Mouse (Mus musculus): ENCODE measurements around the gene Papss1.

Papss1 gene

DNA sequence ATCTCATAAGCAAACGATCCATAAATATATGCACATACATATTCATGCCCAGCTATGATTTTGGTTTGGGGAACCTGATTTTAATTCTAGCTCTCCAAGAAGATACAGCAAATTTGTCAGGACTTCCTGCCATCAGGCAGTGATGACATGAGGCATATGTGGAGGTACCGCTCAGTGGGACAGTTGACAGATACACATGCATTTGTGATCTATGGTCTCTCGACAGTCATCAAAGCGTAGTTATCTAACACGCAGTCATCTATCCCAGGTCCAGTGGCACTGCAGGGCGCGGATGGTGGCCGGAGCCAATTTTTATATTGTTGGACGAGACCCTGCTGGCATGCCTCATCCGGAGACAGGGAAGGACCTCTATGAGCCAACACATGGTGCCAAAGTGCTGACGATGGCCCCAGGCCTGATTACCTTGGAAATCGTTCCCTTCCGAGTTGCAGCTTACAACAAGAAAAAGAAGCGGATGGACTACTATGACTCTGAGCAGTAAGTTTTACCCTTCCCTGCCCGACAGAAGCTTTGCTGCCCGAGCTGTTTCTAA is 66.8 kb downstream of the Papss1 start:
- DNase-seq (ENCODE audit: low read depth, low spot score), result no peak

DNA sequence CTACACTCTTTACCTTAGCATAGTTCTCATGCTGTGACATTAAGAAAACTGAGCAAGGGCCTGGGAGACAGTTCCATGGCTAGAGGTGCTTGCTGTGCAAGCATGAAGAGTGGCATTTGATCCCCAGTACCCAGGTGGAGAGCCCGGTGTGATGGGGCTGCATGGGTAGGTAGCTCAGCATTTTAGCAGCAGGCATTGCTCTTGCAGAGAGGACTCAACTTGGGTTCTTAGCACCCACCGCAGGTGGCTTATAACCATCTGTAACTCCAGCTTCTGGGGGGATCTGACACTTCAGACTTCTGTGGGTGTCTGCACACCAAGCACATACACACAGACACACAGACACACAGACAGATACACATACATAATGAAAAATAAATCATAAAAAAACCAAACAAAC is 69.5 kb downstream of the Papss1 start:
- no peak for DNase-seq (ENCODE audit: low read depth, low spot score)

DNA sequence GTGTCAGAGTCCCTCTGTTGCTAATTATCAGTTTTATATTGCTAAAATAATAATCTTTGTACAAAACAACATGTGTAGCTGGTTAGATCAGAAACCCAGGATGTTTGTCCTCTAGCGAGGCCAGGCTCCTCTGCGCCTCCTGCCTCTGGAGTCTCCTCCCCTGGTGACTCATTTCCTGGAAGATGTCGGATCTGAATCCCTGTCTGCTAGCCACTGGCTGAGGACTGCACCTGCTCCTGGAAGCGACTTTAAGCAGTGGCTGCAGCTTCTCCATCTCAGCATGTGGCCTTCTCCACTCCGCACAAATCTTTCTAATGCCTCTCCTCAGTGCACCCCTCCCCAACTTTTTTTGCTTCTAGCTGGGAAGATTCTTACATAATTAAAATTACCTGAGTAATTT is 71.6 kb downstream of the Papss1 start:
- DNase-seq (ENCODE audit: low read depth, low spot score), result no peak

DNA sequence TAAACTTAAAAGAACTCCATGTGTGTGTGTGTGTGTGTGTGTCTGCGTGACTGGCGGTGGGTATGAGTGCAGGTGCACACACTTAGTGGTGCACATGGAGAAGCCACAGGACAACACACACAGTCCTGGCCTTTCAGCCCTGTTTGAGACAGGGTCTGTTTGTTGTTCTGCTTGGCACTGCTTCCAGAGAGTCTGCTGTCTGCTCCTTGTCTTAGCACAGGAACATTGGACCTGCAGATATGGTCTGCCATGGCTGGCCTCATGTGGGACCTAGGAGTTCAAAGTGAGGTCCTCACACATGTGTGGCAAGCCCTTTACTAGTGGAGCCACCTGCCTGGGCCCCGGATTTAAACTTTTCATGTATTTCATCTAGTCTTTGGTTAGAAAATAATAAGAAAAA is 72.4 kb downstream of the Papss1 start:
- no peak for DNase-seq (ENCODE audit: low read depth, low spot score)

DNA sequence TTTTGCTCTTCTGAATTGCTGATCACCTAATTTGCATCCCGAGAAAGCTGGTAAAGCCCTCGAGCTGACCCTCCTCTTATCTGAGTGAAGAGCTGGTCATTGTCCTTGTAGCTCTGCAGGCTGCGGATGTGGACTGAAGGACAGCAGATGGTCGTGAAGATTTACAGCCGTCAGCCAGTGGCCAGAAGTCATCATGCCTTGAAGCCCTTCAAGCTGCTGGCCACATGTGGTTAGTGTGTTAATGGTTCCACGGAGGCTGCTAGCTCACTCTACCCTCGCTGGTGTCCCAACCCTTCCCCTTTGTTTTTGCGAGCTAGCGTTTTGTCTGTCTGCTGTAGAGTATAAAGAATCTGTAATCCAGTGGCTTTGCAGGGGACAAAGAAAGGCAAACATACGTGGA is 73.1 kb downstream of the Papss1 start:
- no peak for DNase-seq (ENCODE audit: low read depth, low spot score)

DNA sequence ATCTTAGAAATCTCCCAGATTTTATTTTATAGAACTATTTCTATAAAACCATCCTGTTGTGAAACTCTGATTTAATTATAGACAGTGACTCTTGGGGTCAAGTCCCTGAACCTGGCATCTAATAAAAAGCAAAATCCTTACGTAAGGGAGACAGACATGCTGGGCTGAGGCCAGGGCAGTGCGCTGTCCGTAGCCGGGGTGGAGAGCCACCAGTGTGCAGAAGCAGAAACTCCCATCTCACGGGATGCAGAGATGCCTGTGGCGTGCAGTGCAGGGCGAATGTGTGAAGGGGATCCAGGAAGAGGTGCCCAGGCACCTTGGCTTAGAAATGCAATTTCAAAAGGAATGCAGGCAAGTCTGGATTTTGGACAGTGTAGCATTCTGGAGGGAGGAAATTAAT is 73.6 kb downstream of the Papss1 start:
- DNase-seq (ENCODE audit: low read depth, low spot score), result no peak

DNA sequence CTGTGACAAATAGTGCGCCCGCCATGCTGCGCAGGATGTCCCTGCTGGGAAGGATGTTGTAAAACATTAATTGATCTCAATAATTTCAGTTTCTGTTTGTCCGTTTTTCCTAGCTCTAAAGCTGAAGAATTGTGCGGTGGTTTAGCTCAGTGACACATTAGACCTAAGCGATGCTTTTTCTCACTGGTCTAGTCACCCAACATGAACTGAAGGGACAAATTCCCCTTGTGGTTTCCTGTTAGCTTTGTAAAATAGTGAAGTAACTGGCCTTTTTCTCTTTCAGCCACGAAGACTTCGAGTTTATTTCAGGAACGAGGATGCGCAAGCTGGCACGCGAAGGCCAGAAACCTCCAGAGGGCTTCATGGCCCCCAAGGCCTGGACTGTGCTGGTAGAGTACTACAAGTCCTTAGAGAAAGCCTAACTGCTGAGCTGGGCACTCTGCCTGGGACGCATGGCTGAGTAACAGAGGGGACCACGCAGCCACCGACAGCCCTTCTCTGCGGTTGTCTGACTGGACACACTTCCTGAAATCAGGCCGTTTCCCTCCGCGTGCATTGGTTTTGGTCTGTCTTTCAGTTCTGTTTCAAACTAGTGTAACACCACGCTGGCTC is 78.2 kb downstream of the Papss1 start:
- no peak for DNase-seq (ENCODE audit: low read depth, low spot score)

DNA sequence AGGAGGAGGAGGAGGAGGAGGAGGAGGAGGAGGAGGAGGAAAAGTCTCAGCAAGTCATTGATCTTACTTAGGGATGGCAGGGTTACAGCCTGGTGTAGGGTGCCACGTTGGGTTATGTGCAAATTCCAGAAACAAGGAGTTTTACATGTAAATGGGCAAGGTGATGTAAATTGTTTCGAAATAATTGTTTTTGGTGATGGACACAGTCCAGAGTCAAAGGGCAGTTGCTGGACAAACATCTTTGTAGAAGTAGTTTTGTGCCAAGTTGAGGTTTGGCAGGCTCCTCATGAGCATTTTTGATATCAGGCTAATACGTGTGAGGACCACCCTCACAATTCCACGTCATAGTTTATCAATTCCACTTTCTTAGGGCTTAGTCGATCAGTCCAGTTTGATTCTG is 80.6 kb downstream of the Papss1 start:
- DNase-seq (ENCODE audit: low read depth, low spot score), result no peak

DNA sequence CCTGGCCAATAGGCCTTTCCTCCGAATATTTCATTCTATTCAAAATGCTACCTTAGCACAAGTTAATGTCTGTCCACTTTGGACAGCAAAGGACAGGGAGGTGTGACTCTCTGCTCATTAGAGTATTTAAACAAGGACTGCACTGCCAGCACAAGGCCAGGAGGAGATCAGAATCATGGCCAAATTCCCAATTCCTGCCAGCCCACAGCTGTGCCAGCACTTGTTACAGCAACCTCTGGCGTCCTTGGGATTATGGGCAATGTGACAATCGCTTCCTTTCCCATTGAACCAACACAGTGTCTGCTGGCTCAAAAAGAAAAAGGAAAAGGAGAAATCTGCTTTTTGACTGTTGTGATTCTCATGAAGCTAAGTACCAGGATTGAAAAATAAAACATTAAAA is 89.8 kb downstream of the Papss1 start:
- DNase-seq (ENCODE audit: low read depth, low spot score), result no peak

DNA sequence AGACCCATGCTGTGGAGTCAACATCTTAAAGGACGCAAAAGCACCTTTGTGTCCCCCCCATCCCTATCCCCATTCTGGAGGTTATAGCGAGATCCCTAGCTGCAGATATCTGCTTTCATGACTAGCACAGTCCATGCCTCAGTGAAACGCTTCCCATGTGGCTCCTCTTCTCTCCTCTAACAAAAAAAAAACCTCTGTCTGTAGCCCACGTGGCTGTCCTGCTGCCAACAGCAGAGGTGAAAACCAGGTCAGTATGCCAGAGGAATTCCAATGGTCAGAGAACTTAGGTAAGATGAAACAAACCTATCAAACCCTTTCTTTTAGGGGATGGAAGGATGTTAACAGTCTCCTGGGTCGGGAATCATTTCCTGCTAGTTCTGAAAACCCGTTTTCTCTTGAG is 91.5 kb downstream of the Papss1 start:
- DNase-seq (ENCODE audit: low read depth, low spot score), result no peak

DNA sequence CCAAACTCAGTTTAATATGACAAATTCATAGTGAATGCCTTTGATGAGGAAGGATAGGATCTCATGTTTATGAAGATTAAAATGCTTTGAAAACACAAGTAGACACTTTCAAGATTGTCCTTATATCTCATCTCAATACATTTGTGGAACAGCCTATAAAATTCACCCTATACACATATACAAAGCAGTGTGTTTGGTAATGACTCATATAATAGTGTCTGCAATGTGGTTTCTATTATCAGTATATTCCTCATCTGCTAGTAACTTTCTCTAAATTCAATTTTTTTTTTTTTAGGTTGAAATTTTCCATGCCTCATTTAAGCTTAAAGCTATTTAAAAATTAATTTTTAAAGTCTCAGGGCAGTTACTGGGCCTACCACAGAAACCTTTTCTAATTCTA is 95.6 kb downstream of the Papss1 start:
- DNase-seq (ENCODE audit: low read depth, low spot score), result no peak

DNA sequence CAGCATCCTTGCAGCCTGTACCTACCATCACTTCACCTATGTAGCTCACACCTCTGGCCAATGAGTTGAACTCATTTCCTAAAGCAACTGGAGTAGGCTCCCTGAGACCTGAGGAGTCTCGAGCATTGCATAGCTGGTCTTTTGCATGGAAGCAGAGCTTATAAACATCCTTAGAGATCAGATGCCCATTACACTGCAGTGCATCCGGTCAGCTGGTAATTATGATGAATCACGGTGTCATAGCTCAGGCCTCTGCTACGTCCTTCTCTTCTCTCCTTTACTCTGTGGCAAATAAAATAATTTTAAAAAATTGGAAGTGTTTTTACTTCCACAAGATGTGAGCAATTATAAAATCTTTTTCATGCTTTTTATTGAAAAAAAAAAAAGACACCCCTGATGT is 96.1 kb downstream of the Papss1 start:
- no peak for DNase-seq (ENCODE audit: low read depth, low spot score)

DNA sequence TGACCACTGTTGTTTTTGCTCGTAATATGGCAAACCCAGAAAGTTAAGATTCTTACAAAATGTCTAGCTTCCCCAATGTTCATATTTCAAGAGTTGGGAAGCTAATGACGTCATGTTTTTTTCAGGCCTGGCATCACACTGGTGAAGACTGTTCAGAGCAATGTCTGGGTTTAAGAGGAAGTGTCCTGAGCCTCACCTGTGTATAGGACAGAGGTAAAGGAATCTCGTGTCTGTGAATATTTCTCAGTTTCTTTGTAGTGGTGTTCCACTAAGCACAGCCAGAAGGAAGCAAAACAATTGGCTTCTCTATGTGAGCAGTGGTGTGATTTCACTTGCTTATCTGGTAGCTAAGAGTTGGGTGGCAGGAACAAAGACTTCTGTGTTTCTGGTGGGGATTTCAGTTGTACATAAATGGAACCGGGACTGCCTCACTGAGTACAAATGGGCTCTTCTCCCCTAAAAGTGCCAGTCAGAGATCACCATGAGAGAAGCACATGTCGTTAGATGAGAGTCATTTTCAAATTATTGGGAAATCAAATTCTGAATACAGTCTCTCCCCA is 98.1 kb downstream of the Papss1 start:
- DNase-seq (ENCODE audit: low read depth, low spot score), result no peak

DNA sequence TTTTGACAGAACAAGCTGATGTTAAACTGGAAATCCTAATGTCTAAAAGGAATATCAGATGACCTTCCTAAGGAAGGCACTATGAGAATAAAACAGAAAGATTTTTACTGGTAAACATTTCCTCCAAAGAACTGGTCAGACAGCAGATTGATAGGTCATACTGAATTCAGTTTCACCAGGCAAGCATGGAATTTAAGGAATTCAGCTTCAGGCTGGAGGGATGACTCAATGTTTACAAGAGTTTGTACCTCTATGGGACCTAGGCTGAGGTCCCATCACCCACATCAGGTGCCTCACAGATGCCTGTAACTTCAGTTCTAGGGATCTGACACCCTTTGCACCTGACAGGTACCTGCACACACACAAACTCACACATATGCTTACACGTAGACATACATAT is 105.3 kb downstream of the Papss1 start:
- no peak for DNase-seq (ENCODE audit: low read depth, low spot score)

DNA sequence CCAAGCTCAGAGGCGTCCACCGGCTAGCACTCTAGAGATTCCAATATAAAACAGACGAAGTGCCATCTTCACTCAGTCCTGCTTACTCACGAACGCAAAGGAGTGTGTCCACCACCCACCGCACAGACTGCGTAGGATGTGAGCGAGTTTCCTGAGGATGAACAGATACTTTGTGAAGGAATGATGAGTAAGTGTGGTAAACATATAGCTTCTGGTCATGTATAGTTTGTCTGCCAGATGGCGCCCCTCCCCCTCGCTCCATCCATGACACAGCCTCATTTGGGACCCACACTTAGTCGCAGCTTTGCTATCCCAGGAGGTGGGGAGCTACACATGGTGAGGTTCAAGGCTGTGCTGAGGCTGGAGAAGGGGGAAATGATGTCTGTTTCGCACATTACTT is 121.5 kb downstream of the Papss1 start:
- no peak for DNase-seq (ENCODE audit: low read depth, low spot score)

DNA sequence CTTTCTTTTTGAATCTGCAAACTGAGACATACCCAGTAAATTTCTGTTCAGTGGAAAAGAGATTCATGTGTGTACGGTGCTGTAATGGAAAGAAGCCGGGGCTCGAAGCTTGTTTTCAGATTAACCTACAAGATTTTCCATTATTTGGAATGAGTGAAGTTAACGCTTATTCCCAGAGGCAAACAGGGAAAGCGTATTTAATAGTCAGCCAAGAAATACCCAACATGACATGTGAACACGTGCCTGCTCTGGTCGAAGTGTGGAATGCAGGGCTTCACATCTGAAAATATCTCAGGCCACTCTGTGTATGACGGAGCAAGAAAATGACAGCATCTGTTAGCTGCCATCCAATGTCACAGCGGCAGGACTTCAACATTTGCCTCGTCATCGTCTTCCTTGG is 125.4 kb downstream of the Papss1 start:
- DNase-seq (ENCODE audit: low read depth, low spot score), result no peak

DNA sequence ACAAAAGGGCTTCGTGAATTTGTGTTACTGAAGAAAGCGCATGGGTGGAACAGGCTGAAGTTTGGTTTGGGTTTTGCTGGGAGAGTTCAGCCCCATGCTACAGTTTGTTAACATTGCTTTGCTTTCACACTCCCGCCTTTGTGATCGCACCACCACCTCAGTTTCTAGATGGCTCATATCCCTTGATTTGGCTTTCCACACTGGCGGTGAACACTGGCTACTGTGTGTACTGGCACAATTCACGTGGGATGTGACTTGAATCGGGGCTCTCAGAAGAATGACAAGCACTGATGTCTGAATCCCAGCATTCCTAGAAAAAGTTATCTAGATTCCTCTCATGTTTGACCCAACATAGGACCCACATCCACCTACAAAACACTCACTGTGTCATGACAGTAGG is 126.0 kb downstream of the Papss1 start:
- DNase-seq (ENCODE audit: low read depth, low spot score), result no peak

DNA sequence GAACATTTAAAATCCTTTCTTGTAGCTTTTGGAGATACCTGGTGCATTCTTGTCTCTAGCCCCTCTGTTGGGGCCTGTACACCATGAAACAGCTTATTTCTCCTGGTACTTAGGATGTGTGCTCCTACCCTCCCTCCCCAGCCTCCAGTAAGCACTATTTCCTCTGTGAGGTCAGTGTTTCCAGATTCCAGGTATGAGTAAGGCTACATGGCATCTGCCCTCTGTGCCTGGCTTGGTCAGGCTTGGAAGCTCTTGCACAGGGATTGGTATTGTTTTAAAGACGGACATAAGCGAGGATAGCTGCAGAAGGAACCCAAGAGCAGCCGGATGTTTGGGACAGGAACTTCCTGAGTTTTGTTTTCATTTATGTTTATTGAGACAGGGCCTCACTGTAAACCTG is 126.6 kb downstream of the Papss1 start:
- DNase-seq (ENCODE audit: low read depth, low spot score), result no peak

All from WW6 (cell line).